Mouse (Mus musculus) gastrocnemius, postnatal 25 days (tissue): ENCODE measurements around the gene Eif2b3. TPM values are rescaled to one million over a fixed set of nuclear protein-coding genes. Genes with fewer than 3 reads are reported as not detected.

Source experiments
- DNase-seq: peaks from one replicate; pipeline ENCODE4 v3.0.0; 2022
- total RNA-seq, 2 experiments: library from RNA; stranded (reverse); gene quantifications; 1 replicate in 1 of 2; 2 replicates in 1 of 2; pipeline ENCODE4 v1.2.3; 2021

Eif2b3 gene
- total RNA-seq, 2 experiments from 2014 or later: 17.6 to 18.4 TPM

- no peak for DNase-seq
Measured at GRCm38 (mm10) chr4:117094626-117095361, 75.6 kb downstream of the Eif2b3 start.

GRCm38 (mm10) chr4:117095551-117096452, 76.6 kb downstream of the Eif2b3 start, which contains the start of gene Ptch2:
Gene Ptch2, plus strand, starts transcription at chr4:117096075.
- peak; percentile 74 for DNase-seq

GRCm38 (mm10) chr4:117096666-117097065, 77.5 kb downstream of the Eif2b3 start:
- no peak for DNase-seq

- DNase-seq: peak; percentile 36
Measured at GRCm38 (mm10) chr4:117097969-117098763, 79.0 kb downstream of the Eif2b3 start.

GRCm38 (mm10) chr4:117098764-117099036, 79.5 kb downstream of the Eif2b3 start:
- no peak for DNase-seq

- DNase-seq: no peak
Measured at GRCm38 (mm10) chr4:117100036-117100435, 80.8 kb downstream of the Eif2b3 start.

GRCm38 (mm10) chr4:117101218-117101617, 82.0 kb downstream of the Eif2b3 start:
- no peak for DNase-seq

GRCm38 (mm10) chr4:117104672-117105071, 85.5 kb downstream of the Eif2b3 start:
- no peak for DNase-seq

- no peak for DNase-seq
Measured at GRCm38 (mm10) chr4:117105127-117105526, 85.9 kb downstream of the Eif2b3 start.

- no peak for DNase-seq
Measured at GRCm38 (mm10) chr4:117107813-117108523, 88.8 kb downstream of the Eif2b3 start.

- no peak for DNase-seq
Measured at GRCm38 (mm10) chr4:117108524-117108849, 89.3 kb downstream of the Eif2b3 start.

GRCm38 (mm10) chr4:117109330-117109729, 90.1 kb downstream of the Eif2b3 start:
- no peak for DNase-seq

GRCm38 (mm10) chr4:117110249-117110648, 91.0 kb downstream of the Eif2b3 start:
- no peak for DNase-seq

- no peak for DNase-seq
Measured at GRCm38 (mm10) chr4:117110985-117111384, 91.8 kb downstream of the Eif2b3 start.

GRCm38 (mm10) chr4:117113237-117113636, 94.0 kb downstream of the Eif2b3 start:
- DNase-seq: no peak

GRCm38 (mm10) chr4:117115592-117115991, 96.4 kb downstream of the Eif2b3 start:
- DNase-seq: no peak

GRCm38 (mm10) chr4:117117931-117118330, 98.7 kb downstream of the Eif2b3 start:
- no peak for DNase-seq

- no peak for DNase-seq
Measured at GRCm38 (mm10) chr4:117119636-117120035, 100.4 kb downstream of the Eif2b3 start.

GRCm38 (mm10) chr4:117120052-117120444, 100.8 kb downstream of the Eif2b3 start:
- DNase-seq: no peak

GRCm38 (mm10) chr4:117120445-117121414, 101.5 kb downstream of the Eif2b3 start:
- DNase-seq: peak; percentile 94

- no peak for DNase-seq
Measured at GRCm38 (mm10) chr4:117122209-117122608, 103.0 kb downstream of the Eif2b3 start.
